ENCODE assay signal across 8 mouse cellular contexts in genomic region chr2:104422230-104422629, GRCm38 (mm10). TPM values are rescaled to one million over a fixed set of nuclear protein-coding genes. Genes with fewer than 3 reads are reported as not detected.
A peak's percentile ranks its signal among the peaks of the same experiment; 100 is the strongest.
DNase-seq lines count a peak whose midpoint lies in the region; ATAC-seq and TF ChIP-seq lines count a peak whose summit lies in the region.

No protein-coding gene starts in this region.

- H3K4me1 ChIP-seq in hindbrain, embryonic 11.5 days (replicated peaks; ENCODE audit: control insufficient read depth, insufficient read depth, low read length) = no peaks in the 10 kb centered on the region
- H3K4me1 ChIP-seq in hindbrain, embryonic 10.5 days (replicated peaks) = no peaks in the 10 kb centered on the region
- no peaks in the 10 kb centered on the region for H3K4me1 ChIP-seq in E14TG2a.4 (replicated peaks; ENCODE audit: low read depth, low read length)

- H3K9ac ChIP-seq in hindbrain, embryonic 11.5 days (ENCODE audit: low read depth, low read length) = no peak overlapping the region

- H3K27ac ChIP-seq in hindbrain, embryonic 11.5 days (ENCODE audit: low read depth, low read length) = no peak overlapping the region
- H3K27ac ChIP-seq in hindbrain, embryonic 10.5 days = no peak overlapping the region

- 6% methylated on average over 1 of the region's 1 CpGs for WGBS in hindbrain, embryonic 11.5 days
- WGBS in hindbrain, embryonic 10.5 days = 8% methylated on average over 1 of the region's 1 CpGs

- peak; percentile 73 for DNase-seq in hindbrain, embryonic 11.5 days (ENCODE audit: low spot score)
- no peak for DNase-seq in hindbrain, embryonic 10.5 days (ENCODE audit: low spot score)
- DNase-seq in embryo, embryonic 10 days (ENCODE audit: low spot score) = peak; percentile 78
- peak; percentile 10 for DNase-seq in lung, postnatal 10 days
- DNase-seq in frontal cortex, postnatal 36 days (ENCODE audit: low spot score in 2 of 2) = no peak
- DNase-seq in adrenal gland, postnatal 25 days = no peak
- no peak for DNase-seq in right cerebral cortex, adult 18-20 months

- TF ChIP-seq CTCF in E14TG2a.4 (conservative IDR thresholded peaks at IDR 0.05; ENCODE audit: low read length) = peak; percentile 68

- no peak overlapping the region for H3K4me3 ChIP-seq in hindbrain, embryonic 11.5 days (ENCODE audit: low read depth, low read length)
- H3K4me3 ChIP-seq in hindbrain, embryonic 10.5 days = no peak overlapping the region
- no peak overlapping the region for H3K4me3 ChIP-seq in E14TG2a.4 (replicated peaks; ENCODE audit: low read length)

- H3K27me3 ChIP-seq in hindbrain, embryonic 11.5 days (ENCODE audit: control insufficient read depth, insufficient read depth, low read length) = no peaks in the 10 kb centered on the region
- no peaks in the 10 kb centered on the region for H3K27me3 ChIP-seq in hindbrain, embryonic 10.5 days (ENCODE audit: insufficient read depth, poor library complexity, severe bottlenecking)
- H3K27me3 ChIP-seq in E14TG2a.4 (ENCODE audit: insufficient read depth, low read length) = peaks cover 6% of the 10 kb centered on the region; the same call in 1 of the 2 replicates

- ATAC-seq in hindbrain, embryonic 11.5 days (ENCODE audit: low FRiP score) = no peak

- H3K9me3 ChIP-seq in hindbrain, embryonic 11.5 days (ENCODE audit: control insufficient read depth, low read length) = no peaks in the 10 kb centered on the region
- no peaks in the 10 kb centered on the region for H3K9me3 ChIP-seq in hindbrain, embryonic 10.5 days
- H3K9me3 ChIP-seq in E14TG2a.4 (ENCODE audit: low read length) = no peaks in the 10 kb centered on the region

- H3K36me3 ChIP-seq in hindbrain, embryonic 11.5 days (ENCODE audit: control insufficient read depth, insufficient read depth, low read length) = no peaks in the 10 kb centered on the region
- no peaks in the 10 kb centered on the region; the same call in 1 of the 2 replicates for H3K36me3 ChIP-seq in hindbrain, embryonic 10.5 days
- no peaks in the 10 kb centered on the region for H3K36me3 ChIP-seq in E14TG2a.4 (ENCODE audit: insufficient read depth, low read length)

- H3K4me2 ChIP-seq in hindbrain, embryonic 11.5 days (replicated peaks; ENCODE audit: low read depth, low read length) = no peak overlapping the region

RNA-seq across cellular contexts. Expression of gene D430041D05Rik, which starts 11.4 kb away (rescaled TPM):
- polyA plus RNA-seq in hindbrain, embryonic 11.5 days (2014; fragmentation: Nextera tagmentation; extraction: Ambion mirVana) = 2.7 and 3.6 TPM in 2 replicates
- polyA plus RNA-seq in hindbrain, embryonic 10.5 days (2016; fragmentation: Nextera tagmentation; extraction: Ambion mirVana) = 1.2 and 1.7 TPM in 2 replicates
- 36.2 and 37.6 TPM in 2 replicates for total RNA-seq in adrenal gland, postnatal 25 days (2021)

Comparison
In these comparisons a context has a peak if more than half of its experiments do, and no peak if none do; other contexts are left out.
1. DNase-seq: peak in hindbrain, embryonic 11.5 days (single experiment), embryo, embryonic 10 days (single experiment) and lung, postnatal 10 days (single experiment); none in hindbrain, embryonic 10.5 days (single experiment), frontal cortex, postnatal 36 days (0 of 2), adrenal gland, postnatal 25 days (single experiment) and right cerebral cortex, adult 18-20 months (single experiment).